Mouse (Mus musculus) cortical plate, adult 2 months (tissue): ENCODE data around the gene Cdkn2d.
"Not testable (repeated sequence)": the region's sequence is repeated elsewhere in the genome, so short reads cannot be mapped to it uniquely, and the experiment has no call there.

Source experiments
- CTCF ChIP-seq: fragments of 200-500 bp; IDR thresholded peaks from 2 replicates; pipeline ENCODE4 v1.5.1; 2011; ENCODE audit warnings: mild to moderate bottlenecking, control low read depth, low read length; ENCODE audit not compliant: insufficient read depth; ENCODE audit errors: extremely low read depth
- POLR2A ChIP-seq: fragments of 200-500 bp; IDR thresholded peaks from 2 replicates; pipeline ENCODE4 v1.6.1; 2011; ENCODE audit warnings: mild to moderate bottlenecking, low read length, control low read depth; ENCODE audit not compliant: insufficient read depth; ENCODE audit errors: extremely low read depth

- not testable (repeated sequence) for TF ChIP-seq CTCF, POLR2A
Measured at GRCm38 (mm10) chr9:21291868-21292267, 661 bp upstream of the Cdkn2d start.
